Mouse (Mus musculus) ES-E14 (cell line): ENCODE measurements at regions not wholly inside any gene's neighbourhood (a gene's known extent, or its start where the extent isn't known, plus 50 kb on each side); places are given as distances from the start of the nearest gene placed in this dataset.

Experiments used
- DNase-seq: peaks from one replicate; pipeline ENCODE4 v3.0.0-alpha.2; 2013; ENCODE audit warnings: low read depth, low spot score
- H3K27ac ChIP-seq: 2 replicates; pipeline ENCODE4 v1.5.1; 2012; ENCODE audit warnings: low read depth, mild to moderate bottlenecking, low read length, moderate library complexity, mixed read lengths; ENCODE audit not compliant: poor library complexity, insufficient read depth, severe bottlenecking
- H3K36me3 ChIP-seq: 2 replicates; pipeline ENCODE4 v1.6.1; 2012; ENCODE audit warnings: mild to moderate bottlenecking, low read length, moderate library complexity, mixed read lengths; ENCODE audit not compliant: control insufficient read depth, poor library complexity, insufficient read depth, severe bottlenecking
- H3K4me1 ChIP-seq, 2 experiments: fragments of 150-350 bp in 1 of 2; sonication (generic) in 1 of 2; 2 replicates each; pipeline ENCODE4 v1.6.1; 2012; ENCODE audit warnings: low read length in 2 of 2, mild to moderate bottlenecking in 1 of 2, mixed read lengths in 1 of 2; ENCODE audit not compliant: control insufficient read depth in 2 of 2, insufficient read depth in 2 of 2, poor library complexity in 1 of 2
- H3K4me3 ChIP-seq, 2 experiments: fragments of 150-350 bp in 1 of 2; sonication (generic) in 1 of 2; 2 replicates each; pipeline ENCODE4 v1.5.1; 2012; ENCODE audit warnings: low read length in 2 of 2, low read depth in 1 of 2, mild to moderate bottlenecking in 1 of 2, mixed read lengths in 1 of 2; ENCODE audit not compliant: insufficient read depth in 1 of 2, poor library complexity in 1 of 2, severe bottlenecking in 1 of 2
- H3K9ac ChIP-seq: 2 replicates; pipeline ENCODE4 v1.6.1; 2012; ENCODE audit warnings: low read depth, mild to moderate bottlenecking, low read length, mixed read lengths; ENCODE audit not compliant: poor library complexity, insufficient read depth, severe bottlenecking
- H3K9me3 ChIP-seq: fragments of 150-350 bp; sonication (generic); 2 replicates; pipeline ENCODE4 v1.6.1; 2012; ENCODE audit warnings: low read depth, mild to moderate bottlenecking, low read length; ENCODE audit not compliant: control insufficient read depth, insufficient read depth
- CHD2 ChIP-seq: IDR thresholded peaks from 2 replicates; pipeline ENCODE4 v1.6.1; 2014; ENCODE audit warnings: mild to moderate bottlenecking, low read depth, low read length, inconsistent platforms
- HCFC1 ChIP-seq: IDR thresholded peaks from 2 replicates; pipeline ENCODE4 v1.6.1; 2012; ENCODE audit warnings: low read length, inconsistent platforms, borderline replicate concordance; ENCODE audit not compliant: insufficient read depth
- MAFK ChIP-seq: IDR thresholded peaks from 2 replicates; pipeline ENCODE4 v1.6.1; 2014; ENCODE audit warnings: mild to moderate bottlenecking, low read depth, low read length, inconsistent platforms; ENCODE audit not compliant: insufficient read depth
- ZC3H11A ChIP-seq: IDR thresholded peaks from 2 replicates; pipeline ENCODE4 v1.6.1; 2012; ENCODE audit warnings: low read depth, mild to moderate bottlenecking, inconsistent platforms, low read length, borderline replicate concordance
- ZNF384 ChIP-seq: IDR thresholded peaks from 2 replicates; pipeline ENCODE4 v1.6.1; 2012; ENCODE audit warnings: low read depth, low read length, inconsistent platforms
- in situ Hi-C, 2 experiments: fragments of 600-800 bp; cut with MboI; formaldehyde crosslinking; loops; one replicate each; pipeline ENCODE4 v1.15.1; 2025; ENCODE audit warnings: low sequenced_read_pairs in 2 of 2, inconsistent platforms in 1 of 2; ENCODE audit not compliant: unreplicated experiment in 2 of 2

GRCm38 (mm10) chr4:83915871-83916270 is 390.5 kb downstream of the Ccdc171 start:
- no peaks in the 10 kb centered on the region for H3K36me3 ChIP-seq
- H3K9me3 ChIP-seq, result no peaks in the 10 kb centered on the region
- in situ Hi-C loops, result no loop called here
- TF ChIP-seq ZNF384 (no peak), ZC3H11A (no peak), HCFC1 (no peak), CHD2 (no peak)
- H3K27ac ChIP-seq, result no peak overlapping the region
- H3K4me1 ChIP-seq, result no peaks in the 10 kb centered on the region
- no peak overlapping the region for H3K4me3 ChIP-seq
- no peak for DNase-seq
- H3K9ac ChIP-seq, result no peak overlapping the region

- TF ChIP-seq ZC3H11A (no peak), HCFC1 (no peak), MAFK (no peak), ZNF384 (no peak)
- no peak overlapping the region for H3K4me3 ChIP-seq
- H3K9ac ChIP-seq, result no peak overlapping the region
- H3K36me3 ChIP-seq, result no peaks in the 10 kb centered on the region
- no peaks in the 10 kb centered on the region for H3K9me3 ChIP-seq
- in situ Hi-C loops, result no loop called here
- DNase-seq, result no peak
- H3K4me1 ChIP-seq, result no peaks in the 10 kb centered on the region
- no peak overlapping the region for H3K27ac ChIP-seq
Observed at GRCm38 (mm10) chr4:83917009-83917408, 391.7 kb downstream of the Ccdc171 start.

DNA sequence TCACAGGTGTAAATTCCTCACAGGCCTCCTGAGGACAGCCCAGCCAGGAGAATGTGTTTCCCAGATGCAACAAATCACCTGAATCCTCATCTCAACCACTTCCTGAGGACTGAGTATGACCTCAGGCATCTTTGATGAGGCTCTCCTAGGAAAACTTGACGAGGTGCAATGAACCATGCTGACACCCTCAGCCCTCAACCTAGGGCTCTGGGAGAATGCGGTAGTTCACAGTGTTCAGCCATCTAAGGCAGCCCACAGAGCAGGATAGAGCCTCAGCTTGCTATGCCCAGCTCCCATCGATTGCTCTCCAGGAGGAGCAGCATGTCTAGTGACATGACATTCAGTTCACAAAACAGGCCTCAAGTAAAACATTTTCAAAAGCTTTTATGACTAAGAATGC is 392.7 kb downstream of the Ccdc171 start:
- DNase-seq, result no peak
- no peak for TF ChIP-seq ZC3H11A
- TF ChIP-seq MAFK, result no peak
- TF ChIP-seq ZNF384, result no peak
- TF ChIP-seq HCFC1, result no peak
- TF ChIP-seq CHD2, result no peak
- Histone ChIP-seq H3K4me1 (no peaks in the 10 kb centered on the region), H3K9ac (no peak overlapping the region), H3K27ac (no peak overlapping the region), H3K9me3 (no peaks in the 10 kb centered on the region), H3K36me3 (no peaks in the 10 kb centered on the region), H3K4me3 (no peak overlapping the region)
- in situ Hi-C loops, result no loop called here

- H3K27ac ChIP-seq, result no peak overlapping the region
- in situ Hi-C loops, result no loop called here
- H3K9ac ChIP-seq, result no peak overlapping the region
- no peak for DNase-seq
- TF ChIP-seq MAFK (no peak), ZC3H11A (no peak), CHD2 (no peak), HCFC1 (no peak), ZNF384 (no peak)
- no peaks in the 10 kb centered on the region for H3K9me3 ChIP-seq
- no peaks in the 10 kb centered on the region for H3K4me1 ChIP-seq
- H3K36me3 ChIP-seq, result no peaks in the 10 kb centered on the region
- no peak overlapping the region for H3K4me3 ChIP-seq
Observed at GRCm38 (mm10) chr4:83919041-83919440, 393.7 kb downstream of the Ccdc171 start.

DNA sequence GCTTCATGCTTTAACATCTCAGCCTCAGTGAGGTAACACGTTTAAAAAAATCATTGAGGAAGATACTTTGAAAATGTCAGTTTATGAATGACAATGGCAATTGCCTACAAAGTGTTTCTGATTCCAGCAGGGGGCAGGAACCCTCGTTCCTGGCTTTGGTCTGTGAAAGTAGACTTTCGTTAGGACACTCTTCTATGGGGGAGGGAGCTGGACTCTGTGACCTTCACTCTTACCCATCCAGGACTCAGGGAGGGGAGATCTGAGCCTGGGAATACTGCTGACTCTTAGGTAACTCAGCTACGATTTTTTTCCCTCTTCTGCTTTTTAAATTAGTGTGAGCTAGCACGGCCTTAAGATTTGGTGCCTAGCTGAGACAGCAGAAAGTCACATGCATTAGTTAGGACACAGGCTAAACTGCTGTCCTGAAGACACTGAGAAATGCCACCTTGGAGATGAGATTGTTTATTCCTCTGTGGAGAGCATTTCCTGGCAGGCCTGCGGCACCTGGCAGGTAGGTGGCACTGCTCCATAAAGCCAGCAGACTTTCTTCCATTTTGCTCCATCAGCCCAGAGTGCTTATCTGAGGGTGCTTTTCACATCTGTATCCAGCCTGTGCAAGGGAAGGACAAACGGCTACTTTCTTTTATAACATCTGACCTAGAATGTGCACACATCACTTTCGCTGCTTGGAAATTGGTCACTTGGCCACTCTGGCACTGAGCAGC is 399.9 kb downstream of the Ccdc171 start:
- DNase-seq, result no peak
- Histone ChIP-seq H3K9me3 (no peaks in the 10 kb centered on the region), H3K4me3 (no peak overlapping the region), H3K36me3 (no peaks in the 10 kb centered on the region), H3K9ac (no peak overlapping the region), H3K27ac (no peak overlapping the region), H3K4me1 (no peaks in the 10 kb centered on the region)
- TF ChIP-seq HCFC1, result no peak
- no peak for TF ChIP-seq MAFK
- TF ChIP-seq ZNF384, result no peak
- no peak for TF ChIP-seq CHD2
- no peak for TF ChIP-seq ZC3H11A
- in situ Hi-C loops, result no loop called here
